Mouse (Mus musculus) v-Abl transformed pro-B cells (cell line): Measurements from ENCODE around the gene Smo.
"Not testable (repeated sequence)": the region's sequence is repeated elsewhere in the genome, so short reads cannot be mapped to it uniquely, and the experiment has no call there.

Experiments used
- in situ Hi-C, 2 experiments: fragments of 400-800 bp; cut with MboI; formaldehyde crosslinking; loops; one replicate each; pipeline ENCODE4 v1.15.1; 2025; ENCODE audit not compliant: unreplicated experiment in 2 of 2

The Smo gene

DNA sequence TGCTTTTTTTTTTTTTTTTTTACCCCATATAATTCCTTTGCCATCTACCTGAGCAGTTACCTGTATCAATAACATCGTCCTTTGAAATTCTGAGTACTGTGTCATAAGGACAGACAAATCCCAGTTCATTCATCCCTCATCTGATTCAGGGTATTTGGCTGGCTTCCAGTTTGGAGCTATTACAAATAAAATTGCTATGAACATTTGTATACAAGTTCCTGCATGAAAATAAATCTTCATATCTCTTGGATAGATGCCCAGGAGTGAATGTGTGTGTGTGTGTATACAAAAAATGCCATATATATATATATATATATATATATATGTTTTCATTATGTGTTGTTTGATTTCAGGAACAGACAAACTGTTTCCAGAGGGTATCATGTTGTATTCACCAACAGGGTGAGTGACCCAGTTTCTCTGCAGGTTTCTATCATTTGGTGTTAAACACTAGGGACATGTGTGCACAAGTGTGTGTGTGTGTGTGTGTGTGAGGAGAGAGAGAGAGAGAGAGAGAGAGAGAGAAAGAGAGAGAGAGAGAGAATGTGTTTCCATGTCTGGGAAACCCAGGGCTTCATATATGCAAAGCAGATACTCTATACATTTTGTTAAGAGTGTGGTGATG, 8.6 kb upstream of the Smo start:
- in situ Hi-C loops, result no loop called here

DNA sequence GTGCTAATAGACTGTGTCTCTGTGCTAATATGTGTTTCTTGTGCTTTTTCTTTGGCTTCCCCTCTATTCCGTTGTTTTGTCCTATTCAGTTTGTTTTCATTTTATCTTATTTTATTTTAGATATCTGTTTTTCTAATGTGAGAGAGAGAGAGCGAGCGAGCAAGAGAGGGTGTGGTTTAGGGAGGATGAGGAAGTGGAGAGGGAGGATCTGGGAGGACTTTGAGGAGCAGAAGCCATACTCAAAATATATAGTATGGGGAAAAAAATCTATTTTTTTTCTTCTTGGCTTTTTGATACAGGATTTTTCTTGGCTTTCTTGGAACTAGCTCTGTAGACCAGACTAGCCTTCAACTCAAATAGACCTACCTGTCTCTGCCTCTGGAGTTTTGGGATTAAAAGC, 7.3 kb upstream of the Smo start:
- in situ Hi-C loops, result no loop called here

DNA sequence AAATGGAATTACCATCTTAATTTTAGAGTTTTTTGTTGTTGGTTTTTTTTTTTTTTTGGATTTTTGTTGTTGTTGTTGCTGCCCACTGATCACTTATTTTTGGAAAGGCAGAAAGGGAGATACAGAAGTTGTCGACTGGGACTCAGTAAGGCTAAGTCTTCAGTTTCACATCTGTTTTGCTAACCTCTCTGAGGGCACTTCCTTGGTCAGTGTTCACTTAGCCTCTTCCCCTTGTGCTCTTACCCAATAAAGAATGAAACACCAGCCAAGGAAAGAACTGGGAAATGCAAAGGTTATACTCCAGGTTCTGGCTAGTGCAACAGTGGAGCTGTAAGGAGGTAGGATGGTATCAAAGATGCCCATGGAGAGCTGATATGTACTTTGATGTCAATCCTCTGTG, 5.8 kb upstream of the Smo start:
- in situ Hi-C loops, result no loop called here

DNA sequence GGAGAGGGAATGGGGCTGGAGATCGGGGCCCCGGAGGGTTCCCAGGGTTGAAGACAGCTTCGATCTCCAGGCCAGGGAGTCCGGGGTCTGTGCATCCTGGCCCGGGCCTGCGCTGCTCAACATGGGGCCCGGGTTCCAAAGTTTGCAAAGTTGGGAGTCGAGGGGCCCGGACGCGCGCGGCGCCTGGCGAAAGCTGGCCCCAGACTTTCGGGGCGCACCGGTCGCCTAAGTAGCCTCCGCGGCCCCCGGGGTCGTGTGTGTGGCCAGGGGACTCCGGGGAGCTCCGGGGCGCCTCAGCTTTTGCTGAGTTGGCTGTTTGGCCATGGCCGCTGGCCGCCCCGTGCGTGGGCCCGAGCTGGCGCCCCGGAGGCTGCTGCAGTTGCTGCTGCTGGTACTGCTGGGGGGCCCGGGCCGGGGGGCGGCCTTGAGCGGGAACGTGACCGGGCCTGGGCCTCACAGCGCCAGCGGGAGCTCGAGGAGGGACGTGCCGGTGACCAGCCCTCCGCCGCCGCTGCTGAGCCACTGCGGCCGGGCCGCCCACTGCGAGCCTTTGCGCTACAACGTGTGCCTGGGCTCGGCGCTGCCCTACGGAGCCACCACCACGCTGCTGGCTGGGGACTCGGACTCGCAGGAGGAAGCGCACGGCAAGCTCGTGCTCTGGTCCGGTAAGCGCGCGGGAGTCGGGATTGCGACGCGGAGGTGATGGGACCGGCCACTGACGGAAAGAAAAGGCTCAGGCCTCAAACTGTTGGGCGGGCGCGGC, 567 bp downstream of the Smo start:
- in situ Hi-C loops, result no loop called here

DNA sequence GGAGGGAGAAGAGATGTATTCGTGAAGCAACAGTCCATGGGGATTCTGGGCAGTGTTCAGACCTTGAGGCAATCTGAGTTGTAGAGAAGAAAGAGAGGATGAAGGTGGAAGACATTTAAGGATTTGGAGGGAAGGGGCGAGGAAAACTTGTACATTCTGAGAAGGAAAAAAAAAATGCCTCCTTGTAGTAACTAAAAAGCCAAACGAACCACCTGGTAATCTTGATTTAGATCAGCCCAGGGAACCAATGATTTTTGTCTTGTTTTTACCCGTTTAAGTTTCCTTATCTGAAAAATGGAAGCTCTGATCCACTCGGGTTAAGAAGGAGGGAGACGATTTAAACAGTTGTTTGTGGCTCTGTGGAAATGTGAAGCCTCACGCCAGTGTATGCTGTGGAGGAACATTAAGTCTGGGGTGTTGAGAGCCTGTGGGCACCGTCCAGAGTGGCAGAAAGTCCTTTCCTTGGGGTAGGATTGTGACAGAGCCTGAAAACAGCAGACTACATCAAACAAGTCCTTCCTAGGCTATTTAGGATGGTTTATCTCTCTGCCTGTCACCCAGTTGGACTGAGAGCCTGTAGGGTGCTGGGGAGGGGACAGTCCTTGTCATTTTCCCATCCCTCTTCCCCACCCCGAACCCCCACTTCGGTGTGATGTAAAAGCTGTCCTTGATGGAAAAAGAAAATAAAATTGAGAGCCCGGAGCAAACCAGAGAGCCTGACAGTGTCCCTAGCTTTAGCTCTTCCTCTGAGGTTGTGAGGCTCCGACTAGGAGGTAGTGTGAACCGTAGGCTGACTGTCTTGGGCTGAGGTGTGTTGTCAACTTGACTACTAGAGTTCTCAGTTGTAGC, 1.5 kb downstream of the Smo start:
- in situ Hi-C loops, result no loop called here

DNA sequence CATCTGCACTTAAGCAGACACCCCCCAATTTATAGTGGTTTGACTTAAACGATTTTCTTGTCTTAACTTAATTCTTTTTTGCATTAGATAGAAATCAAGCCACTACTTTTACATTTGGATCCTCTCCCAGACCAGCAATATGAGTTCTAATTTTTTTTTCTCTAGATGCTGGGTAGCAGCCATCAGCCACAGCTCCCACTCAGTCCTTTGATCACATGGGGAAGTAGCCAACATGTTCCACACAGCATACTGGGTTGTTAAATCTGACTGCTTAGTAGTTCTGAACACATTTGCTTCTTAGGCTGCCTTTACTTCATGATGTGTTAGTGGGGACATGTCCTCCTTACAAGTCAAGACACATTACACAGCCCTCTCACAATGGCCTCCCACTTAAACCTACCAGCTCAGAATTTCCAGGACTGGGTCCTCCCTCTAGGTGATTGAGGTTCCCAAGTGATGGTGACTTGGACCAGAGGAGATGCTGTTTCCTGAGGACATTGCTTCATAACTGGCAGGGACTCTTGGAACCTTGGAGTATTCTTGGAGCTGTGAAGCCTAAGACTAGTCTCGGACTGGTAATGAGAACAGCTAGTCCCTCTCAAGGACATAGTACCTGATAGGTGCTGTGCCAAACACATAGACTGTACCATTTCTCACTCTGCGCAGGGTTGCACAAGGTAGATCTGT, 16.3 kb downstream of the Smo start:
- in situ Hi-C loops, result no loop called here

DNA sequence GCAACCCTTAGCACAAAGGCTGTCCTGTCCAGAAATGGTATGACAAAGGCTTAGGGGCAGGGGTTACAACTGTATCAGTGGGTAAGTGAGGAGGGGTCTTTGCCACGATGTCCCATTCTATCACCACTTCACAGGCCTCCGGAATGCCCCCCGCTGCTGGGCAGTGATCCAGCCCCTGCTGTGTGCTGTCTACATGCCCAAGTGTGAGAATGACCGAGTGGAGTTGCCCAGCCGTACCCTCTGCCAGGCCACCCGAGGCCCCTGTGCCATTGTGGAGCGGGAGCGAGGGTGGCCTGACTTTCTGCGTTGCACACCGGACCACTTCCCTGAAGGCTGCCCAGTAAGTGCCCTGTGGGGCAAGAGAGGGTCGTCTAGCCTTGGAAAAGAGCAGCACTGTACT, 18.0 kb downstream of the Smo start:
- in situ Hi-C loops, result no loop called here

DNA sequence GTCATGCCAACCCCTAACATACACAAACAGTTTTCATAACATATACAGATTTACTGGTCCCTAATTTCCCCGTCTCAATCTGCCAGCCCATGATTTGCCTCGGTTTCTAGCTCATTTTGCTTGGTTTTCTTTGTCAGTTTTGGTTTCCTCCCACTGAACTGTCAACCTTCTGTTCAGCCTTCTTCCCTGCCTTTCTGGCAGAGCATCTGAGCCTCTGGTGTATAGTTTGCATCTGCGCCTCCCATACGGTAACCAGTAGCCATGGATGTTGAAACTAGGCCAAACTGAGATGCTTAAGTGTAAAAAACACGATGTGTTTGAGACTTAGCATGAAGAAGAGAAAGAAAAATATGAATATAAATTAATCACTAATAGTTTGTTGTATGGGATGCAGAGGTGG, 20.7 kb downstream of the Smo start:
- in situ Hi-C loops, result no loop called here

DNA sequence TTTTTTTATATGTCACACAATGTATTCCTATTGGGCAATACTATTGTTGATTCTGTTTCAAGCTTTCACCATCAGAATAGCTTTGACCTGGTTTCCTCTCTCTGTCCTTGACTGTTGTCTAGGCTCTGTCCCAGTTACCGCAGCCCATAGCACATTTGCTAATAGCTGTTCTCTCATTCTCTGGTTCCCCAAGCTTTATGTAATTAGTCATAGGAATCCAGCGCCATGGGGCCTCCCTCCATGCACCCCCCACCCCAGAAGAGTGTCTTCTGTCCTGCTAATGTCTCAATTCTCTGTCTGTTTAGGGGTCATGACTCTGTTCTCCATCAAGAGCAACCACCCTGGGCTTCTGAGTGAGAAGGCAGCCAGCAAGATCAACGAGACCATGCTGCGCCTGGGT, 21.2 kb downstream of the Smo start:
- in situ Hi-C loops, result no loop called here

DNA sequence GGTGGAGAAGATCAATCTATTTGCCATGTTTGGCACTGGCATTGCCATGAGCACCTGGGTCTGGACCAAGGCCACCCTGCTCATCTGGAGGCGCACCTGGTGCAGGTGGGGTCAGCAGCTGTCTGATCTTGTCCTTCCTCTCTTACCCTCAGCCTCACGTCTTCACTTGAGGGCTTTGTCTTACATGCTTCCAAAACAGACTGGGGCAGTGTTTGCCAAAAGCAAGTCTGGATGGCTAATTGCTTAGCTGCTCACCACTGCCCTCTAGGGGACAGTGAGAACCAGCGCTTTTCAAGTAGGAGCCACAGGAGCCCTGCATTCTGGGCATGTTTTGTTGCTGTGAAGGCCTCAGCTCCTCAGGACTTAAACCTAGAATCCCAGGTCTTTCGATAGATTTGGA, 23.1 kb downstream of the Smo start:
- in situ Hi-C loops, result no loop called here

DNA sequence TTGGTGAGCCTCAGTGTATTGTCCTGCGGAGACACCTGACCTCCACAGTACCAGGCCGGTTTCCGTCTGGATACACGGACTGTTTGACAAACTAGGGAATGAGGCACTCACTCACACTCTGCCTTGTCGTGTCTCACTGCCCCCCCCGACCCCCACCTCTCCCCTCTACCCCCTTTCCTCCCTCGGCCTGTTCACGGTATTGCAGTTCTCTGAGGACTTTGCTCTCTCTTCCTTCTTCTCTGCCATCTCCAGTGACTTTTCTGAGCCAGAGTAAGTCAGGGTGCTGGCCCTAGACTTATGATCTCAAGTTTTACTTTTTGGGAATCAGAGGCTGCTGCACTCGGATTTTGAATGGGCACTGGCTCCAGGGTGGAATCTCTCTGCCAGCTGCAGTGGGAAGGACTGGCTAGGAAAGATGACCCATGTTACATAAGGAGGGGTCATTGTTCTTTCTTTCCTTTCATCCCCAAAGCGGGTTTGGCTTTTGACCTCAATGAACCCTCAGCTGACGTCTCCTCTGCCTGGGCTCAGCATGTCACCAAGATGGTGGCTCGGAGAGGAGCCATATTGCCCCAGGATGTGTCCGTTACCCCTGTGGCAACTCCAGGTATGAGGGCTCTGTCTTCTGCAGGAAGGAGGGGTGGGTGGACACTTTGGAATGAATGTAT, 23.8 kb downstream of the Smo start:
- in situ Hi-C loops, result no loop called here

DNA sequence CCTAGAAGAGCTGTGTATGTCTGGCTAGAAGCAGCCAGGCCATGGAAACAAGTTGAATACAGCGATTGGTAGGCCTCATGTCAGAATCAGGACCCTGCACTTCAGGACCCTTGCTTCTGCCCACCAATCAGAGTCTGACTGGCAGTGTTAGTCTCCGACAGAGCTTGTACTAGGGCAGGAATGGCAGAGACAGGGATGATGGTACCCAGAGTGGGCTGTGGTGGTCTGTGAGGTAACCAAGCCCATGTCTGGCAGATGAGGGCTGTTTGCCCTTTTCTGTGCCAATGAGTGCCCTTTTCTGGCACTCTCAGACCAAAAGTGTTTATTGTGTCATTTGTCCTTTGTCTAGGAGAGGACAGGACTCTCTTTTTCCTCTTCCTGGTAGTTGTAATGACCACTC, 25.1 kb downstream of the Smo start:
- in situ Hi-C loops, result not testable (repeated sequence)

DNA sequence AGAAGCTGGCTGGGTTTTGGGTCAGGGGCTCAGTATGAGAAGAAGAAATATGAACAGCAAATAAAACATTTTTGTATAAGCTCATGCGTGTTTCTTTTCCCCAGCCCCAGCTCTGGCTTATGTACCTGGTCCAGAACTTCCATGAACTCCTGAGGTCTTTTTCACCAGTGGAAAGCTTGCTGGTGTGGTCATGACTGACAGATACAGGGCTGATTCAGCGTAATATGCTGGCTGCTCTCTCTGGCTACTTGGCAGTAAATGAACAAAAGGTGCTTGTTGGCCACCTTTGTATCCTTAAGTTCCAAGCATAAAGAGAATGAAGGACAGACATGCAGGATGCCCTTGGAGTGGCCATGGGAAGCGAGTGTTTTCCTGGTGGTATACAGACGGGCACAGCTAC, 26.0 kb downstream of the Smo start:
- in situ Hi-C loops, result no loop called here

DNA sequence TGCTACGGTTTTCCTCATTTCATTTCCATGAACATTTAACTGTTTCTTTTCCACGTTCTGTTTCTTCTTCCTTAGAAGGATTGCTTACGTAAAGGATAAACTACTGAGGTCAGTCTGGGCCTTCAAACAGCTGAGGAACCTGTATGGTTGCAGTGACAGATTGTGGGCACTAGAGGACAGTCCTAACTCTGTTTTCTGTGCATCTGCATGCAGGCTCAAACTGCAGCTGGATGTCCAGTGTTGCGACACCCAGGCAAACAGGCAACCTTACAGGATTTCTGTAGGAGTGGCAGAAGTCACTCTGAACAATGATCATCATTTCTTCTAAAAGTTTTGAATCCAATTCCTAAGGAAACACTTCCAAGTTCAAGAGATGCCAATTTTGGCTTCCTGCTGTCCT, 27.2 kb downstream of the Smo start:
- in situ Hi-C loops, result no loop called here

DNA sequence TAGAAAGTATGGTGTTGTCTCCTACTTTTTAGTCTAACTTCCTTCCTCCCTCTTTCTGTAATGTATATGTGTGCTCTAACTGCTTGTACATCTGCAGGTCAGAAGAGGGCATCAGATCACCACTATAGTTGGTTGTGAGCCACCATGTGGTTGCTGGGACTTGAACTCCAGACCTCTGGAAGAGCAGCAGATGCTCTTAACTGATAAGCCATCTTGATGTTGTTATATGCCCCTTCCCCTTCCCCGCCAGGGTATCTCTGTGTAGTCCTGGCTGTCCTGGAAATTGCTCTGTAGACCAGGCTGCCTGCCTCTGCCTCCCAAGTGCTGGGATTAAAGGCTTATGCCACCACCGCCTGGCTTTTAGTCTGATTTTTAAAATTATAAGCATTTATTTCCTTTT, 31.6 kb downstream of the Smo start:
- in situ Hi-C loops, result no loop called here

DNA sequence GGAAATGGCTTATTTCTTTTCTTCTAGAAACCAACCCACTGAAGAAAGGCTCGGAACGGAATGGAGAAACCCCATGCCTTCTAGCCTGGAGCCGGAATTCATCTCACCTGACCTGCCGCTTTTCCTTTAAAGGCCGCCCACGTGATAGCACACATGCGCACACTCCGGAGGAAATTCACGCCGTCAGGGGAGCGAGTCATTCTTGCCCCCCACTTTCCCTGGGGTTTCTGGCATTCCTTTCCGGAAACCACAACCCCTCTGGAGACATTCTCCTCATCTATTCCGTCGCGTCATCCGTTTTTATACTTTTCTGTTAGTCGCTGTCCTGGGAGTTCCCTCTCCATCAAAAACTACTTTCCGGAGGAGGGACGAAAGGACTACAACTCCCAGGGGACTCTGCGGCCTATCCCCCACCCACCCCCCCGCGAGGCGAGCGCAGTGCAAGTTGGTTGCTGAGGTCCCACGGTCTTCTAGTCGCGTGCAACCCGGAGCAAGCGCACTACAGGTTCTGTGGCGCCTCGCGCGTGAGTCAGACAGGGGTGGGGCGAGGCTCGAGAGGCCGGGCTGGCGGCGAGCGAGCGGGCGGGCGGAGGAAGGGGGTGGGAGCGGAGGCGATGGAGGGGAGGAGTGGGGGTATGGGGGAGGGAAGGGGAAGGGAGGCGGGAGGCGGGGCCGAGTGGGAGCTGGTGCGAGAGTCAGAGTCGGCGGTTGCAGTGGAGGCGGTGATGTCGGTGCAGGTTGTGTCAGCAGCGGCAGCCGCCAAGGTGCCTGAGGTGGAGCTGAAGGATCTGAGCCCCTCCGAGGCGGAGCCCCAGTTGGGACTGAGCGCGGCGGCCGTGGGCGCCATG, 32.7 kb downstream of the Smo start, which contains the start of gene Ahcyl2:
Ahcyl2 (plus strand) TSS at position 199 of the 848 bp plus-strand sequence.
- in situ Hi-C loops, result no loop called here

DNA sequence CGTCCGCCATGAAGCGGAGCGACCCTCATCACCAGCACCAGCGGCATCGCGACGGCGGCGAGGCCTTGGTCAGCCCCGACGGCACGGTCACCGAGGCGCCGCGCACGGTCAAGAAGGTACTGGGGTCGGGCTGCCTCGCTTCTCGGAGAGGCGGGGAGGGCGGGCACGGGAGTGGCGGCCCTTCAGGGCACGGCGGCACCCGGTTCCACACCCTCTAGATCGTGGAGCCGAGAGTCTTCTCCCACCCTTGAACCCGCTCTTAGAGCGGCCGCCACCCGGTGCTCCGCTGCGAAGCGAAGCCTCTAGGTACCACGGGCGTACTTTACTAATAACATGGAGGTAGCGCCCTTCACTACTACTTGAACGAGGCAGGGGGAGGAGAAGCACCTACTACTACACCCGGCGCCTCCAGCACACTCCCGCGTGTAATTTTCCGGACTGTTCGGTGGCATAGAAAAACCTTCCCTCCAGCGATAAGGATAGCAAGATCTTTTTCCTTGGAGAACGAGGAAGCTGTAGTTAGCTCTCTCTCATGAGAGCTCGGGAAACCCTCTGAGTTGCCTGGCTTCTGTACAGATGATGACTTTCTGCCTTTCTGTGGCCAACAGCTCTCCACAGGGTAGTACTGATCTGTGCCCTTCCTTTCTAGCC, 33.6 kb downstream of the Smo start:
- in situ Hi-C loops, result no loop called here

DNA sequence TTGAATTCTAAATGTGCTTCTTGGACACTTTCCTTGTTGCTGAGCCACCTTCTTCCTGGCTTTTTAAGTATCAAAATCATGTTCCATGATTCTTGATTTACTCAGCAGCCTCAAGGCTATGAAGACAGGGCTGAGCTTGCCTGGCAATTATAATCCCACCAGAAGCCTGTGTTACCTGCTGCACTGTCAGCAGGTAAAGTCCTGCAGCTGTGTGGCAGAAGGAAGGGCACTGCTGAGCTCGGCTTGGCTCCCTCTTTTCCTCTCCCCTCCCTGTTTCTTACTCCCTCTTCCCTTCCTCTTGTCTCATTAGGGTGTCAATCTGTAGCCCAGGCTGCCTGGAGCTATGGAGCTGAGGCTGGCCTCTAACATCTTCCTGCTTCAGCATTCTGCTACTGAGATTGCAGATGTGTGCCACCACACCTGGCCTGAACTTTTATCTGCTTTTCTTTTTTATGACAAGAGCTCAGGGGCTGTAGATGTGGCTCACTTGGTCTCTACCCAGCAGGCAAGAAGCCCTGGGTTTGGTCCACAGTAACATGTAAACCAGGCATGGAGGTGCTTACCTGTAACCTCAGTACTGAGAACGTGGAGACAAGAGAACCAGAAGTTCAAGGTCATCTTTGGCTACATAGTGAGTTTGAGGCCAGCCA, 35.5 kb downstream of the Smo start:
- in situ Hi-C loops, result no loop called here

DNA sequence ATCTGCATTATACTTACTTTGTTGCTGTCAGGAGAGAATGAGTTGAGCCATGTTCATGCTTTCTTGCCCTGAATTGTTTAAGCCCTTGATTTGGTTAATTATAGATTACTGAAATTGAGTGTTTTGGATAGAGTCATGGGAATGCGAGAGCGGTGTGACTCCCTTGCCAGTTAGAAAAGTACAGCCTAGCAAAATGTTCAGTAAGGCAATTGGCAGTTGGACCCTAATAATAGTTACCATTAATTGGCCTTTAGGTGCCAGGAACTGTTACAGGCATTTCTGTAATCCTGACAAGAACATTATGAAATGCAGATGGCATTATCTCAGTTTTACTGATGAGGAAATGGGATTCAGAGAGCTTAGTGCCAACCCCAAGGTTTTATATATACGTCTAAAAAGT, 36.9 kb downstream of the Smo start:
- in situ Hi-C loops, result no loop called here
